Mouse (Mus musculus): ENCODE data around the gene Rpl9-ps6. TPM values are rescaled to one million over a fixed set of nuclear protein-coding genes. Genes with fewer than 3 reads are reported as not detected.
"Not testable (repeated sequence)": the region's sequence is repeated elsewhere in the genome, so short reads cannot be mapped to it uniquely, and the experiment has no call there.

Rpl9-ps6 gene
- polyA plus RNA-seq, 1 experiment from 2014 or later, result 83.5 TPM

DNA sequence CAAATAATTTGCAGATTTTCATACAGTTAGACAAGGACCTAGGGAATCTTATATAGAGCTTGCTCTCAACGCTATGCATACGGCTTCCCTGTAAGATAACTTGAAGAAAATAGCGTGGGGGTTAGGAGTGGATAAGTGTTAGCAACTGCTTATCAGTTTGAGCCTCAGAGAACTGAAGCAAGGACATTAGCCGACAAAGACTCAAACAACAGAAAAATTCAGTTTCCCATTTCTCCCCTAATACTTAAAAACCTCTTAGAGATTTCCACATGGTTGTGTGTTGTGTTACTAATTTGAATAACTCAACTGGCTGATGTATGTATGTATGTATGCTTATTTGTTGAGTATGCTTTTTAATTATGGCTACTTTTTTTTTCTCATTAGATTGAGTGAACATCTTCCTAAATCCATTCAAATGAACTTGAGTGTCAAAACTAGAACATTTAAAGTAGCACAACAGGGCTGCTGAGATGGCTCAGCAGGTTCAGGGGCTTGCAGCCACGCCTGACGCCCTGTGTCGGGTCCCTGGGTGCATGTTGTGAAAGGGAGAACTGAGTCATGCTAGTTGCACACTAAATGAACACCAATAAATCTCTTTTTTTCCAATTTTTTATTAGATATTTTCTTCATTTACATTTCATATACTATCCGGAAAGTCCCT is 21.3 kb upstream of the Rpl9-ps6 start:
- peak overlapping the region; percentile 82 for H3K4me2 ChIP-seq
- H3K9me3 ChIP-seq (replicated peaks; ENCODE audit: control insufficient read depth, low read length), result no peaks in the 10 kb centered on the region
- H3K27ac ChIP-seq (ENCODE audit: low read depth, low read length), result no peak overlapping the region
- H3K4me1 ChIP-seq (ENCODE audit: control insufficient read depth, insufficient read depth, low read length), result peaks cover 10% of the 10 kb centered on the region
- ATAC-seq (replicated peaks; ENCODE audit: insufficient number of reproducible peaks, low FRiP score, low TSS enrichment), result no peak
- peak overlapping the region; percentile 66 for H3K4me3 ChIP-seq (ENCODE audit: low read depth, low read length)
- H3K36me3 ChIP-seq (ENCODE audit: control insufficient read depth, insufficient read depth, low read length), result no peaks in the 10 kb centered on the region
- 0 out of 2 replicates have a peak overlapping the region, but pooled peaks have one; percentile 43 for H3K9ac ChIP-seq (ENCODE audit: low read depth, low read length)
- no peaks in the 10 kb centered on the region for H3K27me3 ChIP-seq (ENCODE audit: control insufficient read depth, insufficient read depth, low read length)
- 50% methylated on average over 8 of the region's 8 CpGs for WGBS (ENCODE audit: insufficient replicate concordance)

DNA sequence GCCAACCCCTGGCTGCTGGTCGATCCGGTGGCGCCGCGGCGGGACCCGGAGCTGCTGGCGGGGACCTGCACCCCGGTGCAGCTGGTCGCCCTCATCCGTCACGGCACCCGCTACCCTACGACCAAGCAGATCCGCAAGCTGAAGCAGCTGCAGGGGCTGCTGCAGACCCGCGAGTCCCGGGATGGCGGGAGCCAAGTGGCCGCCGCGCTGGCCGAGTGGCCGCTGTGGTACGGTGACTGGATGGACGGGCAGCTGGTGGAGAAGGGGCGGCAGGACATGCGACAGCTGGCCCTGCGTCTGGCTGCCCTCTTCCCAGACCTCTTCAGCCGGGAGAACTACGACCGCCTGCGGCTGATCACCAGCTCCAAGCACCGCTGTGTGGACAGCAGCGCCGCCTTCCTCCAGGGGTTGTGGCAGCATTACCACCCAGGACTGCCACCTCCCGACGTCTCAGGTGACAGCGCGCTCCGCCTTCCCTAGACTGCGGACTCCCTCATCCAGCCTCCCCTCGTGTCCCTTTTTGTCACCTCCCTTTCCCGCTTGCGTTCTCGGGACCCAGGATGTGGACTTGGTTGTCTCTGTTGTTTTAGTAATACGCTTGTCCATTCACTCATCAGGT is 19.8 kb upstream of the Rpl9-ps6 start:
- not testable (repeated sequence) for H3K9me3 ChIP-seq (replicated peaks; ENCODE audit: control insufficient read depth, low read length); H3K27me3 ChIP-seq (ENCODE audit: control insufficient read depth, insufficient read depth, low read length); H3K36me3 ChIP-seq (ENCODE audit: control insufficient read depth, insufficient read depth, low read length)
- peak overlapping the region; percentile 78 for H3K9ac ChIP-seq (ENCODE audit: low read depth, low read length)
- peaks cover 12% of the 10 kb centered on the region for H3K4me1 ChIP-seq (ENCODE audit: control insufficient read depth, insufficient read depth, low read length)
- H3K27ac ChIP-seq (ENCODE audit: low read depth, low read length), result peak overlapping the region; percentile 85
- peak; percentile 88 for ATAC-seq (replicated peaks; ENCODE audit: insufficient number of reproducible peaks, low FRiP score, low TSS enrichment)
- peak overlapping the region; percentile 66 for H3K4me3 ChIP-seq (ENCODE audit: low read depth, low read length)
- H3K4me2 ChIP-seq, result peak overlapping the region; percentile 82
- WGBS (ENCODE audit: insufficient replicate concordance), result under 1% methylated on average over 47 of the region's 47 CpGs

DNA sequence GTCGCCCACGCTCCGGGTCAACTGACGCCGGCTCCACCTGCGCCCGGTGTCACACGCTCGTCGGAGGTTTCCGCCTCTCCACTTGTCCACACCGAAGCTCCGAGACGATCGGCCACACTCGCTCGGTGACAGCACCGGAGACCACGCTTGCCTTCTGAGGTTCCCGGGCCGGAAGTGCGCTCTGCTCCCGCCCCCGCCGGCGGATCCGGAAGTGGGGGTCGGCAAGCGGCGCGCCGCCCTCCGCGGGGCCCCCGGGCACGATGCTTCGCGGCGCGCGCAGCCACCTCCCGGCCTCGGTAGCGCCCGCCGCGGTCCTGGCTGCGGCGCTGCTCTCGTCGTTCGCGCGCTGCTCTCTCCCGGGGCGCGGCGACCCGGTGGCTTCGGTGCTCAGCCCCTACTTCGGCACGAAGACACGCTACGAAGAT is 19.3 kb upstream of the Rpl9-ps6 start, which contains the start of gene Minpp1:
Gene Minpp1 (plus strand): TSS at position 89 of the 425 bp plus-strand sequence.
- Histone ChIP-seq H3K36me3 (ENCODE audit: control insufficient read depth, insufficient read depth, low read length) (no peaks in the 10 kb centered on the region), H3K4me3 (ENCODE audit: low read depth, low read length) (peak within 1 kb of the TSS; percentile 66), H3K27me3 (ENCODE audit: control insufficient read depth, insufficient read depth, low read length) (no peaks in the 10 kb centered on the region), H3K4me2 (peak within 1 kb of the TSS; percentile 82), H3K9me3 (replicated peaks; ENCODE audit: control insufficient read depth, low read length) (no peaks in the 10 kb centered on the region), H3K4me1 (ENCODE audit: control insufficient read depth, insufficient read depth, low read length) (peaks cover 16% of the 10 kb centered on the region), H3K9ac (ENCODE audit: low read depth, low read length) (peak within 1 kb of the TSS; percentile 78), H3K27ac (ENCODE audit: low read depth, low read length) (peak within 1 kb of the TSS; percentile 85)
- ATAC-seq (replicated peaks; ENCODE audit: insufficient number of reproducible peaks, low FRiP score, low TSS enrichment), result peak; percentile 86
- under 1% methylated on average over 64 of the region's 64 CpGs for WGBS (ENCODE audit: insufficient replicate concordance)

DNA sequence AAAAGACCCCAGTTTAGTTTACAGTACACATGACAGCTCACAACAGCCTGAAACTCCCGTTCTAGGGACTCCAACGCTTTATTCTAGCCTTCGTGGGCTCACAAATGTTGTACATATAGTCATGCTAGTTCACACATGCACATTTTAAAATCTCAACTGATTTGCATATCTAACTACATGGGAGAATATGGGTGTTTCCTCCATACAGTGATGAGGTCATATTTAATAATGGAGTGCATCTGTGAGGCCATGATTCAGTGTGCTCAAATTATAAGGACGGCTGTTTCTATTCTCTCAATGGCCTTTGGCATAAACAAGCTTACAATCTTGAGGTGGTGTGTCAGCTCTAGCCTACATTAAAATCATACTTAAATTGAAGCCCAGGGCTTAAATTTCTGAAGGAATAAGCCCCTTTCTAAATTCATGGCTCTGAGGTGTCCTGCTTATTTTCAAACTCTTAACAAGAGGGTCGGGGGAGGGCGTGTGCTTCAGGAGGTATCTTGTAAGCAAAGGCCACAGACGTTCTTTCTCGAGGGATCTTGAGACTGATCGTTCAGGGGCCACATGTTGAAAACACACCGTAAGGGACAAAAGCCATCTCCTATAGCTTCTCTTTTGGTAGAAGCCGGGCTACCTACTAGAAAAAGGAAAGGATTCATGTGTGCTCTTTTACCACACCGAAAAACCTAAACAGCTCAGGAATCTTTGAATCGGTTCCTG is 18.7 kb upstream of the Rpl9-ps6 start:
- H3K4me3 ChIP-seq (ENCODE audit: low read depth, low read length), result peak overlapping the region; percentile 66
- H3K36me3 ChIP-seq (ENCODE audit: control insufficient read depth, insufficient read depth, low read length), result no peaks in the 10 kb centered on the region
- H3K9me3 ChIP-seq (replicated peaks; ENCODE audit: control insufficient read depth, low read length), result no peaks in the 10 kb centered on the region
- peak overlapping the region; percentile 85 for H3K27ac ChIP-seq (ENCODE audit: low read depth, low read length)
- peak overlapping the region; percentile 78 for H3K9ac ChIP-seq (ENCODE audit: low read depth, low read length)
- no peak for ATAC-seq (replicated peaks; ENCODE audit: insufficient number of reproducible peaks, low FRiP score, low TSS enrichment)
- peaks cover 16% of the 10 kb centered on the region for H3K4me1 ChIP-seq (ENCODE audit: control insufficient read depth, insufficient read depth, low read length)
- peak overlapping the region; percentile 82 for H3K4me2 ChIP-seq
- H3K27me3 ChIP-seq (ENCODE audit: control insufficient read depth, insufficient read depth, low read length), result no peaks in the 10 kb centered on the region
- 17% methylated on average over 13 of the region's 13 CpGs for WGBS (ENCODE audit: insufficient replicate concordance)

DNA sequence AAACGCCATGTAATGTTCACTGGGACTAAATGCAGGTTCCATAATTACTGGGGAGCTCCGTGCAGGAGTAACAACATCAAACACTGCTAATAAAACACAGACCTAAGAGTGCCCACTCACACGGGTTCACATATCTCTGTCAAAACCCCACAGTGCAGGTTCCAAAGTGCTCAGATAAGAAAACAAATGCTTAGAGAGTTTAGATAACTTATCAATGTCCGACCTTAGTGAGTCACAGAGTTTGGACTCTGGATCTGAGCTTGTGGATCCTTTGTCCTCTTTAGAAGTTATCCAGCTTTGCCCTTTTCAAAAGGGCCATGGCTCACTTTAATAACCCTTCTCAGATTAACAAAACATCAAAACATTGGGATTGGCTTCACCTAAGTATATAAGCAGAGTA is 15.1 kb upstream of the Rpl9-ps6 start:
- Histone ChIP-seq H3K9ac (ENCODE audit: low read depth, low read length) (no peak overlapping the region), H3K36me3 (ENCODE audit: control insufficient read depth, insufficient read depth, low read length) (no peaks in the 10 kb centered on the region), H3K4me1 (ENCODE audit: control insufficient read depth, insufficient read depth, low read length) (peaks cover 5% of the 10 kb centered on the region; the same call in 1 of the 2 replicates), H3K4me3 (ENCODE audit: low read depth, low read length) (no peak overlapping the region), H3K9me3 (replicated peaks; ENCODE audit: control insufficient read depth, low read length) (no peaks in the 10 kb centered on the region), H3K27ac (ENCODE audit: low read depth, low read length) (no peak overlapping the region), H3K27me3 (ENCODE audit: control insufficient read depth, insufficient read depth, low read length) (no peaks in the 10 kb centered on the region), H3K4me2 (no peak overlapping the region)
- WGBS (ENCODE audit: insufficient replicate concordance), result 23% methylated on average over 4 of the region's 4 CpGs
- no peak for ATAC-seq (replicated peaks; ENCODE audit: insufficient number of reproducible peaks, low FRiP score, low TSS enrichment)

DNA sequence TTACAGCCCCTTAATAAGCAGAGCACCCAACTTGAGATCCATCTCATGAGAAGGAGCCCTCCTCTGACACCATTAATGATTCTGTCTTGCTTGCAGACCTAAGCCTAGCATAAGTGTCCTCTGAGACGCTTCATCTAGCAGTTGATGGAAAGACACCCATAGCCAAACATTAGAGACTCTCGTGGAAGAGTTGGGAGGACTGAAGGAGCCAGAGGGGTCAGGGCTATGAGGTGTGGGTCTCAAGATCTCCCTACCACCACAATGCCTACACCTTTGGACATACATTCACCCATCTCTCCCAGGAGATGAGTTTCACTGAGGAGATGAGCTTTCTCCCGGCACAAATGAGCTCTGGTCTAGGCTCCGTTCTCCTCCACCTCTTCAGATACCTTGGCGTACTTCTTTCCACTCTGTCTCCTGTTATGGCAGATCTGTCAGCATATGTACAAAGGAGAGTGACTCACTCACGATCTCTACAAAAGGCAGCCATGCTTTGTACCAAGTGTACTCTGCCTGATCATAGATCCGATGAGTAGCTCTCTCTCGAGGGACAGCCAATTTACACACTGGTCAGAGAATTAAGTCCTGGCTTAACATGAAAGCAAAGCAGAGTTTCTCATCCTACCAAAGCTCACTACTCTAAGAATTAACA is 14.5 kb upstream of the Rpl9-ps6 start:
- WGBS (ENCODE audit: insufficient replicate concordance), result 81% methylated on average over 8 of the region's 8 CpGs

DNA sequence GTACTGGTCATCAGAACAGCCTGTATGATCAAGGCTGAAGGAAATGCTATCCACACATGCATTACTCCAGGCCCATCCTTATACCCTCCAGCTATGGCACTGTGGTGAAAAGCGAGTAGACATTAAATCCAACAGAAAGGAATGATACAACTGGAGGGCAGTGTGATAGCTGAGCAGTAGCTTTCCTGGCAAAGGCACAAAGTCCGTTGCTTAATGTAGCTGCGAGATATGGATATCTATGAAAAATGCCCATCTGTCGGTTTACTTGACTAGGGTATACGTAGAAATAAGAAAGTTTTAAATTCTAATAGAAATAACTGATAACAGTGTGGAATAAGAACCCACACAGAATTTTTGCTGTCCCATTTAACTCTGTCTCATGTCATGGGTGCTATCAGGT is 13.9 kb upstream of the Rpl9-ps6 start:
- H3K4me3 ChIP-seq (ENCODE audit: low read depth, low read length), result no peak overlapping the region
- no peaks in the 10 kb centered on the region for H3K9me3 ChIP-seq (replicated peaks; ENCODE audit: control insufficient read depth, low read length)
- no peak overlapping the region for H3K4me2 ChIP-seq
- 79% methylated on average over 5 of the region's 5 CpGs for WGBS (ENCODE audit: insufficient replicate concordance)
- H3K36me3 ChIP-seq (ENCODE audit: control insufficient read depth, insufficient read depth, low read length), result no peaks in the 10 kb centered on the region
- H3K27me3 ChIP-seq (ENCODE audit: control insufficient read depth, insufficient read depth, low read length), result no peaks in the 10 kb centered on the region
- no peak overlapping the region for H3K9ac ChIP-seq (ENCODE audit: low read depth, low read length)
- ATAC-seq (replicated peaks; ENCODE audit: insufficient number of reproducible peaks, low FRiP score, low TSS enrichment), result no peak
- 0 out of 2 replicates have a peak, but pooled peaks cover 5% of the 10 kb centered on the region for H3K4me1 ChIP-seq (ENCODE audit: control insufficient read depth, insufficient read depth, low read length)
- H3K27ac ChIP-seq (ENCODE audit: low read depth, low read length), result no peak overlapping the region

More for the DNA sequence above, 14.5 kb upstream of the Rpl9-ps6 start:
- Histone ChIP-seq H3K4me2 (no peak overlapping the region), H3K9me3 (replicated peaks; ENCODE audit: control insufficient read depth, low read length) (no peaks in the 10 kb centered on the region), H3K9ac (ENCODE audit: low read depth, low read length) (no peak overlapping the region), H3K4me3 (ENCODE audit: low read depth, low read length) (no peak overlapping the region), H3K4me1 (ENCODE audit: control insufficient read depth, insufficient read depth, low read length) (0 out of 2 replicates have a peak, but pooled peaks cover 5% of the 10 kb centered on the region), H3K36me3 (ENCODE audit: control insufficient read depth, insufficient read depth, low read length) (no peaks in the 10 kb centered on the region), H3K27ac (ENCODE audit: low read depth, low read length) (no peak overlapping the region), H3K27me3 (ENCODE audit: control insufficient read depth, insufficient read depth, low read length) (no peaks in the 10 kb centered on the region)
- no peak for ATAC-seq (replicated peaks; ENCODE audit: insufficient number of reproducible peaks, low FRiP score, low TSS enrichment)

DNA sequence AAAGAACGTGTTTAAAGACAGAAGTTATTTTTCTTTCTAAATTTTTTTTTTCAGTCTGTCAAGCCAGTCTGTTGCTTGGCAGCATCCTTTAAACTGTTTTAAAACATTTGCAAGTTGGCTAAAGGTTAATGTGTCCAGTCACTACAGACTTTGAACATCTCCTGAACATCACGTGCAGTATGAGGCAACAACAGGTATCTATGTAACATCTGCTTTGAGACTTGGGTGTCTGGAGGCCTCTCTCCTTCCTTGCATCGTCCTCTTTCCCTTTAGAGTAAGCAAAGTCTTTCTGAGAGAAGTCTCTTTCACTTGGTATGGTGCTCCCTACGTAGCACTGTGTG is 10.3 kb upstream of the Rpl9-ps6 start:
- WGBS (ENCODE audit: insufficient replicate concordance), result 81% methylated on average over 4 of the region's 4 CpGs
- no peaks in the 10 kb centered on the region for H3K9me3 ChIP-seq (replicated peaks; ENCODE audit: control insufficient read depth, low read length)
- no peak overlapping the region for H3K4me2 ChIP-seq
- no peak overlapping the region for H3K4me3 ChIP-seq (ENCODE audit: low read depth, low read length)
- H3K27ac ChIP-seq (ENCODE audit: low read depth, low read length), result peak overlapping the region; percentile 78; the same call in 1 of the 2 replicates
- H3K9ac ChIP-seq (ENCODE audit: low read depth, low read length), result no peak overlapping the region
- no peaks in the 10 kb centered on the region for H3K36me3 ChIP-seq (ENCODE audit: control insufficient read depth, insufficient read depth, low read length)
- H3K27me3 ChIP-seq (ENCODE audit: control insufficient read depth, insufficient read depth, low read length), result no peaks in the 10 kb centered on the region
- no peak for ATAC-seq (replicated peaks; ENCODE audit: insufficient number of reproducible peaks, low FRiP score, low TSS enrichment)
- 0 out of 2 replicates have a peak, but pooled peaks cover 5% of the 10 kb centered on the region for H3K4me1 ChIP-seq (ENCODE audit: control insufficient read depth, insufficient read depth, low read length)
